Mouse (Mus musculus) testis, postnatal 10 days (tissue): ENCODE results near the gene Ldlrap1.
"Not testable (repeated sequence)": the region's sequence is repeated elsewhere in the genome, so short reads cannot be mapped to it uniquely, and the experiment has no call there.

Experiments
- DNase-seq: peaks from one replicate; pipeline ENCODE4 v3.0.0; 2021; ENCODE audit warnings: low spot score

The Ldlrap1 gene

DNA sequence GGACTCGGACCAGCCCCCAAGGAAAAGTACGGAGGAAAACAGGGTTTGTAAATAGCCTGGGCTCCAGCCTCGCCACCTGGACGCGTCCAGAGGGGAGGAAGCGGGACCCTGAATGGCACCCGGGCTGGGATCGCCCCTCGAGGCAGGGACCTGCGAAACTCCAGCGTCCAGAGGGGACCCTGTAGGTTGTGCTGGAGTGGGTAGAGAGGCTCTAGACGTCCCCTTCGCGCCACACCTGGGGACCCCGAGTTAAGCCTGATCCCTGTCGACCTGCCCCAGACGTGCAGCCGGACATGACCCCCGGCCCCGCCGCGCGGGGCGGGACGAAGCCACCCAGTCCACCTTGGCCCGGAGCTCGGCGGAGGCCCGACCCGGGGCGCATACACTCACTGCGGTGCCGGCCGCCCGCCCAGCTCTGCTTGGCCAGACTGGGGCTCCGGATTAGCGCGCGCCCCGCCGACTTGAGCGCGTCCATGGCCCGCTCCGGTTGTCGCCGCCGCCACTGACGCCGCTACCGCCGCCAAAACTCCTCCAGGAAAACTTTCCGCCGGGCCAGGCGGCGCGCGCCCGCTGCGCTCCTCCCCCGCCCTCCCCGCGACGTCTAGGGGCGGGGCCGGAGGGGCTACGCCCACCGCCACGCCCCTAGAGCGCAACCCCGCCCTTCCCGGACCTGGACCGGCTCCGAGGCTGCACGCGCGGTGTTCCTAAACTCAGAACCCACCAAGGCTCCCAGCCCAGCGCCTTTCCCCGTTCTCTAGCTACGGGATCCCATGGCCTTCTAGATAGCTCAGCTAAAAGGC lies at the start of gene Ldlrap1:
TSS of gene Ldlrap1 (minus strand) at position 599 of the 800 bp plus-strand sequence.
- peak; percentile 89 for DNase-seq

- DNase-seq: no peak
Observed at GRCm38 (mm10) chr4:134814229-134814571, 46.4 kb upstream of the Ldlrap1 start.

DNA sequence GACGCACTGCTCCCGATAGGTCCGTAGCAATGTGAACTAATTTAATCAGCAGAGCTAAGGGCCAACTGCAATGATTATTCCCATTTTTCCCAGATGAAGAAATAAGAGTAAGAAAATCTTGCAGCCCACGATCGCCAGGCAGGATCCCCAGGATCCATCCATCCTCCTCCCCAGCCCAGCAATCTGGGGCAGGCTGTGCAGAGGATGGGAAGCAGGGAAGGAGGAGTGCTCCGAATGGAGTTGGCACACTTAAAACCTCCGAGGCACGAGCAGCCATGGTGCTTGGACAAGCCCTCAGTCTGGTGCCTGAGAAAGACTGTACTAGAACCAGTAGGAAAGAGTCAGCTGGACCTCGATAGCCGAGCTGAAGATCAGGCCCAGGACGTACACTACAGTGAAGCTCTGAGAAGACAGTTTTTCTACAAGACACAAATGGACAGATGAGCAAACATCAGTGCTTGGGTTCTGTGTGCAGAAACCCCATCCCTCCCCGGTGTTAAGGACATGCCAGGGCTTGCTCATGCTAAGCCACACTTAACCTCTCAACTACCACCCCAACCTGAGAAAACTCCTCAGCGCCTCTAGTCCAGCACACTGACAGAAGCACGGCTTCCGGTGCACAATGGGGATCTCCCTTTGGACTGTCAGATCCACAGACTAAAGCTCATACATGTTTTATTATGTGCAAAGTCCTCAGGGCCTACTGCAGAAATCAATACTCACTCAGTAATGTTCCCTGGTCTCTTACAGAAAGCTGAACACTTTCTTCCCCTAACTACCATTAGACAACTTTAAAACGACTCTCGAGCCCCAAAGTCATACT lies 45.8 kb upstream of the Ldlrap1 start:
- no peak for DNase-seq

GRCm38 (mm10) chr4:134804765-134805164 lies 36.9 kb upstream of the Ldlrap1 start:
- peak; percentile 76 for DNase-seq

DNA sequence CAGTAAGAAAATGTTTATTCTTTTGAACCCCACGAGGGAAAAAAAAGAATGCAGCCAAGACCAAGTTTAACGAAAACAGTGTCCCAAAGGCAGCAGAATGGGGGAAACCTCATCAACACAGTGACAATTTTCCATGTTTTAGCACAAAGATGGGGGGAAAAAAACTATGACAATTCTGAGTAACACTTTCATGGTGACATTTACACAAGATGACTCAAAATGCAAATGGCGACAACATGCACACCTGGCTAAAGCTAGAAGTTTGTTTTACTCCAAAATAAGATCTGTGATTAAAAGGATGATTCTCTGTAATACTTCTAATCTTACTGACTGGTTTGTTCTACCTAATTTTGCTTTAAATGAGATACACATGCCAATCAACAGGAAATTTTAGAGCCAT lies 34.9 kb upstream of the Ldlrap1 start:
- no peak for DNase-seq

DNA sequence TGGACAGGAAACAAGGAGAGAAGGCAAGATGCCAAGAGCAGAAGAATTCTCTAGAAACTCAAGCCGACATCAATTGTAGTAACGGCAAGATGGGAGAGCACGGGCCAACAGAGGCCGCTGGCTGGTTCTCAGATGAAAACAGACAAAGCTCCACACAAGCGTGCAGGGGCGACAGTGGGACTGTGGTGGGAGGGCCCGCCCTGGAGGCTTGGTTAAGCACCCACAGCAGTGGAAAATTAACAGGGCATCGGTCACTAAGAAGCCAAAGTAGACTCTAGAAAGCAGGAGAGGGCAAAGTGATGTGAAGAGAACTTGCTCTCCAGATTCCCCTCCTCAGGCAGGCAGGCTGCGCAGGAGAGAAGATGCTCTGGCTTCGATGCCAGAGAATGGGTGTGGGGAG lies 34.3 kb upstream of the Ldlrap1 start:
- DNase-seq: no peak

- DNase-seq: no peak
Observed at GRCm38 (mm10) chr4:134800693-134801092, 32.9 kb upstream of the Ldlrap1 start.

DNA sequence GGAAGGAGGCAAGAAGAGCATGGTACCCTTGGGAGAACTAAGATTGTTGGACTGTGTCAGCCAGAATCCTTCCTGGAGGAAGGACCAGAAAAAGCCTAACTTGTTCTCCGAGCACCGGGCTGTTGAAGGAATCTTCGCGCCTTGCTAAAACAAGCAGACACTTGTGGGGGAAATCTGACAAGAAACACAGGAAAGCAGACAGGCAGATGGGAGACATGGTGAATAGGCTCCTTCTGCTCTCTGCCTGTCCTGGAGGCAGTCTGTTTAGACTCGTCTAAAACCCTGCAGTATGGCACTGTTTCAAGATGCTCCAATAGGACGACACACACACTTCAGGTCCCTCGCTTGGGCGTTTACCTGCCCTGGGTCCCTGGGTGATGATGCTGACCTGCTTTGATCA lies 32.3 kb upstream of the Ldlrap1 start:
- DNase-seq: no peak

- DNase-seq: peak; percentile 84
Observed at GRCm38 (mm10) chr4:134799272-134799671, 31.4 kb upstream of the Ldlrap1 start.

GRCm38 (mm10) chr4:134798861-134799260 lies 31.0 kb upstream of the Ldlrap1 start:
- DNase-seq: no peak

GRCm38 (mm10) chr4:134797621-134798020 lies 29.8 kb upstream of the Ldlrap1 start:
- no peak for DNase-seq

DNA sequence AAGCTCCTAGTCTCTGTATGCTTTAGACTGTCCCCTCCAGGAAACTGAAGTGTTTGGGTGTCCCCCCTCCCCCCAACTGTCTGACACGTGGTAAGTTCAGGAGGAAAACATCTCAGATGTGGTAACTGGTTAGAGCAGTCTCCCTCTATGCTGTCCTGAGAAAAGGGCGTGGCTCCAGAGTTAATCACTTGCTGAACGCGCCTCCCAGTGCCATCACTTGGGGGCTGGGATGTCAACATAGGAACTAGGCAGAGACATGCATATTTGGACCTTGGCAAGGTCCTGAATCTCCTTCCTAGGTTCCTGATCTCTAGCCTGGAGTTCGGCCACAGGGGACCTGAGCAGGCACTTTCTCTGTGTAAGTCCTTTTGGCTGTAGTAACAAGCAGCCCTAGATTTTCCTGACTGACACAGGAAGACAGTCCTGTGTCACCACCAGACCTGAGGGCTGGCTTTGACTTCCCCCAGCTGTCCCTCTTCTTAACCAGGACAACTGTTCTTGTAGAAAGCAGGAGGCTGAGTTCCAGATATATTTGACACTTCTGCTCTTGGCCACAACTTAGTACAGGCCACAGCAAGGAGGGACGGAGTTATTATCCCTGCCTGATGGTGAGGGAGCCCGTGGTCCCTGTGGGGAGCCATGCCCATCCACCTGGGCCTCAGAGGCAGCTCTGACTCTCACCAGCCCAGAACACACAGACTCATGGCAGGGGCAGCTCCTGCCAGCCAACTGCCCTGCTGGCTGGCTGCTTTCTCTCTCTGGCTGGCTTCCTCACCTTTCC lies 28.9 kb upstream of the Ldlrap1 start:
- no peak for DNase-seq

DNA sequence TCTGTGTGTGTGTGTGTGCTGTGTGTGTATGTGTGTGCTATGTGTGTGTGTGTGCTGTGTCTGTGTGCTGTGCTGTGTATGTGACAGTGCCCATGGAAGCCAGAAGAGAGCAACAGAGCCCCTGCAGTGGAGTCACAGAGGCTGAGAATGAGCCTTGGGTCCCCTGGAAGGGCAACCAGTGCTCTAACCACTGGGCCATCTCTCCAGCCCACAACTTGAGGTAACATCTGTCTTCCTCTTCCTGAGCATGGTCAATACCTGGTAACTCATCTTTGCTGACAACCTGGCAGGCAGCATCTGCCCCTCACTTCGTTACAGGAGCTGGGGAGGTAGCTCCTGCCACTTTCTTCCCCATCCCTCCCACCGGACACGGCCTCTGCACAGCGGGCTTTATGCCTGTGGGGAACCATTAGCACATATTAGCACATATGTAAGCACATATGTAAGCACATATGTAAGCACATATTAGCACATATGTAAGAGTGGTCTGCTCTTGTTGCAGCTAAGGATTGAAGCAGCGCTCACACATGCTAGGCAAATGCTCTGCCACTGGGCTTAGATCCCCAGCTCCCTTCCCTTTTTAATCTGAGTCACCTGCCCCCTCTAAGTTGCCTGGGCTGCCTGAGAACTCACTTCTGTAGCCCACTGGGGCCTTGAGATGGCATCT lies 28.1 kb upstream of the Ldlrap1 start:
- no peak for DNase-seq

DNA sequence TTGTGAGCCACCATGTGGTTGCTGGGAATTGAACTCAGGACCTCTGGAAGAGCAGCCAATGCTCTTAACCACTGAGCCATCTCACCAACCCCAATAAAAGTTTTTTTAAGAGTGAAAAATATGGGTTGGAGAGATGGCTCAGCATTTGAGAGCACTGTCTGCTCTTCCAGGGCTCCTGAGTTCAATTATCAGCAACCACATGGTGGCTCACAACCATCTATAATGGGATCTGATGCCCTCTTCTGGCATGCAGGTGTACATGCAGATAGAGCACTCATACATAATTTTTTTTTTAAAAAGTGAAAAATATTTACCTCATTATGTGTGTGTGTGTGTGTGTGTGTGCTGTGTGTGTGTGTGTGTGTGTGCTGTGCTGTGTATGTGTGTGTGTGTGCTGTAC lies 27.1 kb upstream of the Ldlrap1 start:
- DNase-seq: not testable (repeated sequence)

DNA sequence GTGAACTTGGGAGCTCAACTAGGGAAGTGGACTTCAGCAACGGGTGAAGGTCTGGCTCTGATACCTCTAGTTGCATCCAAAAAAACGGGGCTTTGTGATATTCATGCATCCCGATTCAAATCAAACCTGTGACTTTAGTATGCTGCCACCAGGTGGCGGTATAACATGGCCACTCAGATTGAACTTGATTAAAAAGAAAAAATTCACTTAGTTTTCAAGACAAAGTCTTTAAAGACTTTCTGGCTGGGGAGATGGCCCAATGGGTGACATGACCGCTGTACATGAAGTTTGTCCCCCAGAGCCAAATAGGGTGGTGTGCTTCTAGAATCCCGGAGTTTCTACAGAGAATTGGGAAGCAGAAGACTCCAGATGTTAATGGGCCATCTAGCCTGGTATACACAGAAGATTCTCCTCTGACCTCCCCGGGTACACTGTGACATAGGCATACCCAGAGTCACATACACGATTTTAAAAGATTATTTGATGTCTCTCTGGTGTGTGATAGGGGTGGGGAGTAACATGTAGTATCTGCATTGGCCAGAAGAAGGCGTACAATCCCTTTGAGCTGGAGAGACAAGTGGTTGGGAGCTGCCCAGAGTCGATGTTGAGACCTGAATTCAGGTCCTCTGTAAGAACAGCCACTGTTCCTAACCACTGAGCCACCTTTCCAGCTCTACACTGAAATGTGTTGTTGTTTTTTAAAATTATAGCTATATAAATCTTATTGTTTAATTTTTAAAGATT lies 25.6 kb upstream of the Ldlrap1 start:
- peak; percentile 80 for DNase-seq

DNA sequence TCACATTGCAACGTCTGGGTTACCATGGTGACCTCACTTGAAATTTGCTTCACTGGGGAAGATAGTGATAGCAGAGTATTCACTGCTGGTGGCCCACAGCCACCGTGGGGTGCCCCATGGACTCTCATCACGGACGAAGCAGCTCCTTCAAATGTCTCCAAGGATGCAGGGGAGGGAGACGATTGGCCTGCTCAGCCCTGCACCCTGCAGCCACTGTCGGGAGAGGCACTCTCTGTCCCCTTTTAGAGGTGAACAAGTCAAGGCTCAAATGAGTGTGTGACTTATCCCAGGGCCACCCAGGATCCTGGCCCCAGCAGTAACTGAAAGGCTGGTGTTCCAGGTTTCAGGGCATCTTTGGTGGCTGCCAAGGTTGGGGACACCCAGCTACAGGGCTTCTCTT lies 23.9 kb upstream of the Ldlrap1 start:
- DNase-seq: no peak

- no peak for DNase-seq
Observed at GRCm38 (mm10) chr4:134786946-134787345, 19.1 kb upstream of the Ldlrap1 start.

GRCm38 (mm10) chr4:134784701-134785100 lies 16.9 kb upstream of the Ldlrap1 start:
- DNase-seq: peak; percentile 65

DNA sequence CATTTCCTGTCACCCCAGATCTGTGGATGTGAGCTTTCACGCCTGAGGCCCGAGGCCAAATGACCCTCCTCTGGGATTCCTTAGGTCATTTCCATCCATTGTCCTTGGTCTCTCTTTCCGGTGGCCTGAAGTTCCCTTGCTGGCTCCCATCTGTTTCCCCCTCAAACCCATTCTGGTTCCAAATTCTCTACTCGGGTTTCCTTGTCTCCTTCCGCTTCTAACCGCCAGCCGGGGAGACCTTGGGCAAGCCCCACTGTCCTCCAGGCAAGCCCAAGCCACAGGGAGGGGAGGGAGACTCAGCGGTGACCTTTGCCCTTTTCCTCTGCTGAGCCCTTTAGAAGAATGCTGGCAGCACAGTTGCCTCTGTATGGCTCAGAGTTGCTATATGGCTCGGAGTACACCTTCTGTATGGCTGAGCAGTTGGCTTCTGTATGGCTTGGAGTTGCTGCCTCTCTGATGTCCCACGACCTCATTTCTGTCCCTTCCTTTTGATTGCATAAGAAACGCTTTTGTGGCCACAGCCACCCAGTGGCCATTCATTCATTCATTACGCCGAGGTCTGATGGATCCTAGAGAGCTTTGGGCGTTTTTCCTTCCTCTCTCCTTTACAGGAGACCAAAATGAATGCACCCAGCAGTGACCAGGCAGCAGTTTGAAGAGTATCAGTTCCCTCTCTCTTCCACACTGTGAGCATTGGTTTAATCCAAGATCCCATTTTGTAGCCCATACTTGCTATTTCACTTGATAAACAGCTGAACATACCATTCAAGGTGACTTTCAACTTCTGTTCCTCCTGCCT lies 11.5 kb upstream of the Ldlrap1 start:
- DNase-seq: no peak

- no peak for DNase-seq
Observed at GRCm38 (mm10) chr4:134776246-134776645, 8.4 kb upstream of the Ldlrap1 start.
